Mouse (Mus musculus) brain, embryonic 14.5 days (tissue): Measurements from ENCODE around the gene Nrip2.

Experiments
- CTCF ChIP-seq: fragments of 200-500 bp; IDR thresholded peaks from 2 replicates; pipeline ENCODE4 v1.5.1; 2012; ENCODE audit warnings: inconsistent platforms, mild to moderate bottlenecking, moderate library complexity, borderline replicate concordance; ENCODE audit not compliant: insufficient read depth, insufficient read length; ENCODE audit errors: extremely low read depth
- POLR2A ChIP-seq: fragments of 200-500 bp; IDR thresholded peaks from 2 replicates; pipeline ENCODE4 v1.6.1; 2012; ENCODE audit warnings: mild to moderate bottlenecking, inconsistent platforms, borderline replicate concordance; ENCODE audit not compliant: poor library complexity, insufficient read depth, insufficient read length, severe bottlenecking; ENCODE audit errors: extremely low read depth

DNA sequence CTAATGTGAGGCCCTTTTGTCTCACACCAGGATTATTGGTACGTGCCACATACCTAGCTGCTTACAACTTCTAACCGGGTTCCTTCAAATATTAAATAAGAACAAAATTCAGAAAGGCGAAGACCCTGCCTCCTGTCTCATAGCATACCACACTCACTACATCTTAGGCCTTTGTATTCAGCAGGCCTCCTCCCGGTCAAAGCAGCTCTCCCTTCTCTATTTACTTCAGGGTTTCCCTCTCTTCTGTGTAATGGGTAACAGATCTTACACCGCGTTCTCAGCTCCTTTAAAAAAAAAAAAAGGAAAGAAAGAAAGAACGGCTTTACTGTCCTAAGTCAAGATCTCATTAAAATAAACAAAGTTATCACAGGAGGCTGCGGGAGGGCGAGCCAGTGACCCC, 37.2 kb upstream of the Nrip2 start:
- TF ChIP-seq CTCF = no peak
- no peak for TF ChIP-seq POLR2A
